Mouse (Mus musculus) heart, embryonic 12.5 days (tissue): ENCODE measurements at regions not wholly inside any gene's neighbourhood (a gene's known extent, or its start where the extent isn't known, plus 50 kb on each side); places are given as distances from the start of the nearest gene placed in this dataset.

Source experiments
- ATAC-seq: fragments of 200-750 bp; cut with Nextera tagmentation; 2 replicates; pipeline ENCODE4 v1.8.0; 2017; ENCODE audit warnings: moderate TSS enrichment, moderate library complexity; ENCODE audit not compliant: insufficient number of reproducible peaks, low FRiP score
- H3K27ac ChIP-seq: fragments of 300-500 bp; sonication (generic); 2 replicates; pipeline ENCODE4 v1.5.1; 2016; ENCODE audit warnings: mild to moderate bottlenecking, moderate library complexity; ENCODE audit not compliant: poor library complexity, severe bottlenecking
- H3K27me3 ChIP-seq: fragments of 300-500 bp; sonication (generic); replicated peaks from 2 replicates; pipeline ENCODE4 v1.6.1; 2016; ENCODE audit warnings: mild to moderate bottlenecking, moderate library complexity
- H3K36me3 ChIP-seq: fragments of 300-500 bp; sonication (generic); 2 replicates; pipeline ENCODE4 v1.6.1; 2016; ENCODE audit warnings: mild to moderate bottlenecking, moderate library complexity
- H3K4me1 ChIP-seq: fragments of 300-500 bp; sonication (generic); replicated peaks from 2 replicates; pipeline ENCODE4 v1.6.1; 2016; ENCODE audit warnings: mild to moderate bottlenecking
- H3K4me2 ChIP-seq: fragments of 300-500 bp; sonication (generic); 2 replicates; pipeline ENCODE4 v1.6.1; 2016; ENCODE audit warnings: mild to moderate bottlenecking, moderate library complexity
- H3K4me3 ChIP-seq: fragments of 300-500 bp; sonication (generic); 2 replicates; pipeline ENCODE4 v1.5.1; 2016; ENCODE audit warnings: mild to moderate bottlenecking
- H3K9ac ChIP-seq: fragments of 300-500 bp; sonication (generic); 2 replicates; pipeline ENCODE4 v1.6.1; 2016; ENCODE audit warnings: mild to moderate bottlenecking, moderate library complexity
- H3K9me3 ChIP-seq: fragments of 300-500 bp; sonication (generic); replicated peaks from 2 replicates; pipeline ENCODE4 v1.6.1; 2016; ENCODE audit warnings: mild to moderate bottlenecking, moderate library complexity
- WGBS: fragments of 180-500 bp; shearing (Covaris S2); methylation state at CpG from one replicate; pipeline ENCODE4 v1.1.7; 2016; 5-methylcytosine and 5-hydroxymethylcytosine counted together

- ATAC-seq, result no peak
- 77% methylated on average over 5 of the region's 5 CpGs for WGBS
- H3K36me3 ChIP-seq, result no peaks in the 10 kb centered on the region
- H3K4me2 ChIP-seq, result no peak overlapping the region
- H3K27ac ChIP-seq, result no peak overlapping the region
- H3K27me3 ChIP-seq, result no peaks in the 10 kb centered on the region
- no peak overlapping the region for H3K4me3 ChIP-seq
- no peak overlapping the region for H3K9ac ChIP-seq
- H3K4me1 ChIP-seq, result no peaks in the 10 kb centered on the region
- peaks cover 6% of the 10 kb centered on the region for H3K9me3 ChIP-seq
Measured at GRCm38 (mm10) chr17:48613491-48613890, 158.8 kb downstream of the Unc5cl start.

- Histone ChIP-seq H3K4me2 (no peak overlapping the region), H3K4me1 (no peaks in the 10 kb centered on the region), H3K9ac (no peak overlapping the region), H3K27ac (no peak overlapping the region), H3K4me3 (no peak overlapping the region), H3K36me3 (no peaks in the 10 kb centered on the region), H3K9me3 (peaks cover 6% of the 10 kb centered on the region), H3K27me3 (no peaks in the 10 kb centered on the region)
- WGBS, result 54% methylated on average over 3 of the region's 3 CpGs
- ATAC-seq, result no peak
Measured at GRCm38 (mm10) chr17:48615248-48615647, 160.5 kb downstream of the Unc5cl start.

GRCm38 (mm10) chr17:48616205-48616604 is 161.5 kb downstream of the Unc5cl start:
- 32% methylated on average over 4 of the region's 4 CpGs for WGBS
- Histone ChIP-seq H3K4me3 (no peak overlapping the region), H3K27me3 (no peaks in the 10 kb centered on the region), H3K36me3 (no peaks in the 10 kb centered on the region), H3K9ac (no peak overlapping the region), H3K4me1 (no peaks in the 10 kb centered on the region), H3K27ac (no peak overlapping the region), H3K4me2 (no peak overlapping the region), H3K9me3 (peaks cover 6% of the 10 kb centered on the region)
- no peak for ATAC-seq

GRCm38 (mm10) chr17:48620896-48621295 is 166.2 kb downstream of the Unc5cl start:
- H3K4me1 ChIP-seq, result no peaks in the 10 kb centered on the region
- H3K4me2 ChIP-seq, result no peak overlapping the region
- H3K4me3 ChIP-seq, result no peak overlapping the region
- ATAC-seq, result no peak
- peaks cover 8% of the 10 kb centered on the region; the same call in 1 of the 2 replicates for H3K9me3 ChIP-seq
- no peak overlapping the region for H3K27ac ChIP-seq
- H3K36me3 ChIP-seq, result no peaks in the 10 kb centered on the region
- no peak overlapping the region for H3K9ac ChIP-seq
- 58% methylated on average over 2 of the region's 2 CpGs for WGBS
- H3K27me3 ChIP-seq, result no peaks in the 10 kb centered on the region

- no peaks in the 10 kb centered on the region for H3K4me1 ChIP-seq
- H3K36me3 ChIP-seq, result no peaks in the 10 kb centered on the region
- 93% methylated on average over 11 of the region's 11 CpGs for WGBS
- no peak overlapping the region for H3K4me2 ChIP-seq
- H3K27me3 ChIP-seq, result no peaks in the 10 kb centered on the region
- no peak overlapping the region for H3K27ac ChIP-seq
- H3K9me3 ChIP-seq, result peaks cover 8% of the 10 kb centered on the region; the same call in 1 of the 2 replicates
- no peak overlapping the region for H3K9ac ChIP-seq
- ATAC-seq, result no peak
- no peak overlapping the region for H3K4me3 ChIP-seq
Measured at GRCm38 (mm10) chr17:48621676-48622075, 167.0 kb downstream of the Unc5cl start.

GRCm38 (mm10) chr17:48624937-48625336 is 170.2 kb downstream of the Unc5cl start:
- no peaks in the 10 kb centered on the region for H3K27me3 ChIP-seq
- no peak overlapping the region for H3K4me3 ChIP-seq
- no peak overlapping the region for H3K9ac ChIP-seq
- no peaks in the 10 kb centered on the region for H3K4me1 ChIP-seq
- no peak overlapping the region for H3K27ac ChIP-seq
- no peaks in the 10 kb centered on the region for H3K36me3 ChIP-seq
- H3K9me3 ChIP-seq, result peaks cover 11% of the 10 kb centered on the region; the same call in 1 of the 2 replicates
- no peak for ATAC-seq
- no peak overlapping the region for H3K4me2 ChIP-seq
- WGBS, result 86% methylated on average over 14 of the region's 14 CpGs

- Histone ChIP-seq H3K27me3 (no peaks in the 10 kb centered on the region), H3K4me3 (no peak overlapping the region), H3K4me2 (no peak overlapping the region), H3K27ac (no peak overlapping the region), H3K9me3 (peaks cover 11% of the 10 kb centered on the region; the same call in 1 of the 2 replicates), H3K9ac (no peak overlapping the region), H3K36me3 (no peaks in the 10 kb centered on the region), H3K4me1 (no peaks in the 10 kb centered on the region)
- ATAC-seq, result no peak
- 77% methylated on average over 6 of the region's 6 CpGs for WGBS
Measured at GRCm38 (mm10) chr17:48625971-48626370, 171.3 kb downstream of the Unc5cl start.

- no peak overlapping the region for H3K27ac ChIP-seq
- no peaks in the 10 kb centered on the region for H3K4me1 ChIP-seq
- no peak overlapping the region for H3K4me2 ChIP-seq
- H3K9me3 ChIP-seq, result no peaks in the 10 kb centered on the region
- H3K9ac ChIP-seq, result no peak overlapping the region
- no peak overlapping the region for H3K4me3 ChIP-seq
- no peak for ATAC-seq
- no peaks in the 10 kb centered on the region for H3K36me3 ChIP-seq
- H3K27me3 ChIP-seq, result peaks cover 3% of the 10 kb centered on the region; the same call in 1 of the 2 replicates
- WGBS, result 83% methylated on average over 12 of the region's 12 CpGs
Measured at GRCm38 (mm10) chr17:48639611-48640010, 184.9 kb downstream of the Unc5cl start.

- Histone ChIP-seq H3K4me3 (no peak overlapping the region), H3K27ac (no peak overlapping the region), H3K4me2 (no peak overlapping the region), H3K9me3 (no peaks in the 10 kb centered on the region), H3K4me1 (no peaks in the 10 kb centered on the region), H3K27me3 (peaks cover 5% of the 10 kb centered on the region; the same call in 1 of the 2 replicates), H3K36me3 (no peaks in the 10 kb centered on the region), H3K9ac (no peak overlapping the region)
- no peak for ATAC-seq
- WGBS, result 19% methylated on average over 5 of the region's 5 CpGs
Measured at GRCm38 (mm10) chr17:48643533-48644019, 188.9 kb downstream of the Unc5cl start.

GRCm38 (mm10) chr17:48645056-48645455 is 190.4 kb downstream of the Unc5cl start:
- Histone ChIP-seq H3K27ac (no peak overlapping the region), H3K9me3 (no peaks in the 10 kb centered on the region; the same call in 1 of the 2 replicates), H3K9ac (no peak overlapping the region), H3K36me3 (no peaks in the 10 kb centered on the region), H3K4me1 (no peaks in the 10 kb centered on the region), H3K27me3 (peaks cover 5% of the 10 kb centered on the region; the same call in 1 of the 2 replicates), H3K4me2 (no peak overlapping the region), H3K4me3 (no peak overlapping the region)
- no peak for ATAC-seq
- WGBS, result 86% methylated on average over 1 of the region's 1 CpGs

- Histone ChIP-seq H3K9me3 (no peaks in the 10 kb centered on the region; the same call in 1 of the 2 replicates), H3K4me2 (peak overlapping the region; percentile 61), H3K27me3 (peaks cover 5% of the 10 kb centered on the region; the same call in 1 of the 2 replicates), H3K36me3 (no peaks in the 10 kb centered on the region), H3K9ac (no peak overlapping the region), H3K4me3 (peak overlapping the region; percentile 29), H3K27ac (no peak overlapping the region), H3K4me1 (no peaks in the 10 kb centered on the region)
- WGBS, result 41% methylated on average over 11 of the region's 11 CpGs
- ATAC-seq, result no peak
Measured at GRCm38 (mm10) chr17:48646626-48647195, 192.0 kb downstream of the Unc5cl start.

- Histone ChIP-seq H3K4me1 (no peaks in the 10 kb centered on the region), H3K4me2 (peak overlapping the region; percentile 61), H3K9me3 (no peaks in the 10 kb centered on the region; the same call in 1 of the 2 replicates), H3K9ac (no peak overlapping the region), H3K27me3 (peaks cover 5% of the 10 kb centered on the region; the same call in 1 of the 2 replicates), H3K36me3 (no peaks in the 10 kb centered on the region), H3K27ac (no peak overlapping the region), H3K4me3 (peak overlapping the region; percentile 29)
- ATAC-seq, result peak; percentile 66
- WGBS, result 32% methylated on average over 14 of the region's 14 CpGs
Measured at GRCm38 (mm10) chr17:48647431-48647830, 192.7 kb downstream of the Unc5cl start.
